Mouse (Mus musculus) WW6 (cell line): ENCODE results near the gene Cd248.
A peak's percentile ranks its signal among the peaks of the same experiment; 100 is the strongest.
"Not testable (repeated sequence)": the region's sequence is repeated elsewhere in the genome, so short reads cannot be mapped to it uniquely, and the experiment has no call there.

Experiments used
- DNase-seq: peaks from one replicate; pipeline ENCODE4 v3.0.0-alpha.2; 2013; ENCODE audit warnings: low read depth, low spot score

Cd248 gene

GRCm38 (mm10) chr19:5073518-5073917 is 5.6 kb downstream of the Cd248 start:
- no peak for DNase-seq

DNA sequence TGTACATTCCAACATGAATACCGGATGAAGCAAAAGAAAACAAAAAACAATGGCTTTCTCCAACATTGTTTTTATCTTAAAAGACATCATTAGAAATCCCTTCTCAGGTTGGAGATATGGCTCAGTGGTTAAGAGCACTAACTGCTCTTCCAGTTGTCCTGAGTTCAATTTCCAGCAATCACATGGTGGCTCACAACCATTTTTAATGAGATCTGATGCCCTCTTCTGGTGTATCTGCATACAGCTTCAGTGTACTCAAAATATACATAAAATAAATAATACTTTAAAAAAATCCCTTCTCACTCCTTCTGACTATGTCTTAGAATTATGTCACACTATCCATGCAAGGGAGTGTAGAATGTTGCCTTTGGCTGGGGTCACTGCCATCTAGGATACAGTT is 11.4 kb downstream of the Cd248 start:
- DNase-seq: no peak

DNA sequence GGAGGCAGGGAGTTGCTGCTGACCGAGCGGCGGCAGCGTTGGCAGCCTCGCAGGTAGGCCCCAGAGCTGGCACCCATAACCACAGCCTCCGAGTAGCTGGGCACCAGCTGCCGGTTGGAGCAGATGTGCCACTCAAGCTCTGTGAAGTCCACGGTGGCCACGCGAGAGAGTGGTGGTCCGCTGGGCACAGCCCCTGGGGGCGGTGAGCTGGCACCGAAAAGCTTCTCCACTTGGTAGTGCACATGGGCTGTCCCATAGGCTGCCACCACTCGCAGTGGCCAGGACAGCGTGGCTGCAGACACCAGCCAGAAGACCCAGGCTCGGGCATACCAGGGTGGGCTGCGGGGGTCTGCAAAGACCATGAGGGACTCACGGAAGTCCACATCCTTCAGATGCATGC is 14.1 kb downstream of the Cd248 start:
- DNase-seq: no peak

DNA sequence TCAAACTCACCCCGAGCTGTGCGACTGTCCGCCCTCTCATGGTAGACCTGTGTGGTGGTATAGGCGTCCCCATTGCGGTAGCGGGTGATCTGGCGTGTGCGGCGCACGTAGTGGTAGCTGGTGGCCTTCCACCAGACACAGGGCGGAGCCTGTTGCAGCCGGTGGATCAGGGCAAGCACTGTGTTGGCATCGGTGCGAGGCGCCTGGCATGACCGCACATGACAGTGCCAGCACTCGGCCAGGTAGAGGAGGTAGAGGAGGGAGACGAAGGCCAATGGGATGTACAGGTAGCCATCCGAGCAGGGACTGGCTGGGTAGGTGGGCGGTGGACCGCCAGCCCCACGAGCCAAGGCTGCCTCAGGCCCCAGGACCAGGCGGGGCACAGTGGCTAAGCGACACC is 14.7 kb downstream of the Cd248 start:
- no peak for DNase-seq

- DNase-seq: no peak
Measured at GRCm38 (mm10) chr19:5083961-5084833, 16.3 kb downstream of the Cd248 start.

DNA sequence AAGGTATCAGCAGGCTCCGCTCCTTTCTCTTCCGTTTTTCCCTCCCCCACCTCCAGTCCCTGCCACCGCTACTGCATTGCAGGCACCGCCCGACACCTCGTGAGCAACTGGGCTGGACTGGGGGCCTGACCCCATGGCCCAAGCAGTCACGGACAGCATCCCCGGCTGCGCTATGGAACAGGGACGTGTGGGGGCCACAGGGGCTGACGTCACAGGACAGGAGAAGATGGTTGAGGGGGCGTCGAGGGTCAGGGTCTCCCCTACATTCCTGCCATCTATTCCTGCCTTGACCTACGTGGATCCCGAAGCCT is 16.9 kb downstream of the Cd248 start:
- no peak for DNase-seq

DNA sequence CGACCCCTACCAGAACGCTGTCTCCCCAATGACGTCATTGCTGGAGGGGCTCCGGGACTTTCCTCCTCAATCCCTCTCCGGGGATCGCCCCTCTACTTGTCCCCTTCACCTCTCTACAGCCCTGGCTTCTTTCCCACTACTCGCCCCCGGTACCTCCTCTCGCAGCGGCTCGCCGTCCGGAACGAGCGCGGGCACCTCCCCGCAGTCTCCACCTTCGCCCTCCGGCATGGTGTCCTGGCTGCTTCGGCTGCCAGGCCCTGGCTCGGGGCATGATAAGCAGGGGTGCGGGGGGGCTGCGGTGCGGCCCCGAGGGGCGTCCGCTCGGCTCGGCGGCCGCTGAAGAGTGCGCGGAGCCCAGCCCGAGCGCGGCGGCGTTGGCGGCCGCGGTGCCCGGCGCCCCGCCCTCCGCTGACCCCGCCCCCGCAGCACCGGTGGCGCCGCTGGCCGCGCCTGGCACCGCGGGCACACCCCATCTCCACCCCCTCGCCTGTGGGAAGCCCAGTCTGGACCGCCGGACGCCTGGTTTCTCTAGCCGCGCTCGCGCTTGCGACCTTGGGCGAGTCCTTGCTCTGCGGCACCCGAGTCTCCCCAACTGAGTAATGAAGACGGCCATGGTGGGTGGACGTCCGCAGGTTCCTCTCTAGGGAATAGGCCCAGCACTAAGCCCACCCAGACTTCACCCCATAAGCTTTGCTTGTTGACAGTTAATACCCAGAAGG is 17.4 kb downstream of the Cd248 start, which contains the start of gene Tmem151a:
TSS of gene Tmem151a (minus strand) at position 387 of the 719 bp plus-strand sequence.
- DNase-seq: no peak

GRCm38 (mm10) chr19:5086533-5086932 is 18.7 kb downstream of the Cd248 start:
- not testable (repeated sequence) for DNase-seq

DNA sequence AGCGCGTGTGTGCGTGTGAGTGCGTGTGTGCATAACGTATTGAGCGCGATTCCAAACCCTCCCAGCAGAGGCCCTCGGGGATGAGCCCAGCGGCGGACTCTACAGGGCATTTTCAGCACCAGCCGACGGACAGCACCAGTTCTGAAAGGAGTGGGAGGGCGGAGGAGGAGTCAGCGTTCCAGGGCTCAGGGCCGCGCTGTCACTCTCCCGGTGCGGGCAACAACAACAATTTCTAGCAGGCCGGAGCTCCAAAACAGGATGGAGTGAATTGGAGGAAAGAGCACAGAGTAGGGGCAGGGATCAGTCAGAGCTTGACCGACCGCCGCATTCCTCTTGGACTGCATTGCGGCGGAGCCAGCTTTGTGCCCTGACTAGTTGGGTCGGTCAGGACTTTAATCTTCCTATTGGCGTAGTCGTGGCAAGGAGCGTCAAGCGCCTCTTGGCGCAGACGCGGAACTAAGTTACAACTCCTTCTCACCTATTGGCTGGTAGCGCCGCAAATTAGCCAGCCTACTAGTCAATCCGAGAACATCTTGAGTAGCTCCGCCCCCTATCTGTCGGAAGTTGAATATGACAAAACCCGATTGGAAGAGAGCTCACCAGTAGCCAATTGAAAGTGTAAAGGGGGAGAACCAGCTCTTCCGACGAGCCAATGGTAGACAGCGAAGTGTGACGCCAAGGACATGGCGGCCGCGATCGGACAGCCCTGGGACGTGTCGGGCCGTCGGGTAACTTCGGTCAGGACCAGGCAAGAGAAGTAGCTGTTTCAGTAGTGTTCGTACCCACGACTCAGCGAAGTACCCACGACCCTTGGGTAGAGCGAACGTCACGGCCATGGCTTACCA is 20.2 kb downstream of the Cd248 start, which contains the start of gene Yif1a:
TSS of gene Yif1a (plus strand) at position 655 of the 845 bp plus-strand sequence.
- peak; percentile 93 for DNase-seq

DNA sequence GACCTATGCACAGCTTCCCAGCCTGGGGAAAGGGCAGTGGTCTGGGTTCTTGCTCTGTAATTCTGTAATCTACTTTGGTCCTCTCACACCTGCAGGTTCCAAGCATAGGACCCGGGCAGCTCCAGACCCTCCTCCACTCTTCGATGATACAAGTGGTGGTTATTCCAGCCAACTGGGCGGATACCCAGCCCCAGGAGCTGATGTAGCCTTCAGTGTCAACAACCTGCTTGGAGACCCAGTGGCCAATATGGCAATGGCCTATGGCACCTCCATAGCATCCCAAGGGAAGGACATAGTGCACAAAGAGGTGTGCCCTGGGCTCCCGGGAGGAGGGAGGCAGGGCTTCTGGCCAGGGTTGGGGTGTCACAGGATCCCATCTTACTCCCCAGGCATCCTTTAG is 21.4 kb downstream of the Cd248 start:
- no peak for DNase-seq

DNA sequence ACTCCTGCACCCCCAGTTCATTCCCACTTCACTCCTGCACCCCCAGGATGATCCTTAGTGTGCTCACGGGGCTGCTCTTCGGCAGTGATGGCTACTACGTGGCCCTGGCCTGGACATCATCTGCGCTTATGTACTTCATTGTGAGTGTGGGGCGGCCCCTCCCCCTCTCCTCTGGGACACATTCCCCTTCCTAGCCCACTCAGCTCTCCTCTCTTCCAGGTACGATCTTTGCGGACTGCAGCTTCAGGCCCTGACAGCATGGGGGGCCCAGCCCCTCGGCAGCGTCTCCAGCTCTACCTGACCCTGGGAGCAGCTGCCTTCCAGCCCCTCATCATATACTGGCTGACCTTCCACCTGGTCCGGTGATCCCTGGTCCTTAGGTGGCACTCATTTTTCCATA is 24.2 kb downstream of the Cd248 start:
- DNase-seq: no peak

DNA sequence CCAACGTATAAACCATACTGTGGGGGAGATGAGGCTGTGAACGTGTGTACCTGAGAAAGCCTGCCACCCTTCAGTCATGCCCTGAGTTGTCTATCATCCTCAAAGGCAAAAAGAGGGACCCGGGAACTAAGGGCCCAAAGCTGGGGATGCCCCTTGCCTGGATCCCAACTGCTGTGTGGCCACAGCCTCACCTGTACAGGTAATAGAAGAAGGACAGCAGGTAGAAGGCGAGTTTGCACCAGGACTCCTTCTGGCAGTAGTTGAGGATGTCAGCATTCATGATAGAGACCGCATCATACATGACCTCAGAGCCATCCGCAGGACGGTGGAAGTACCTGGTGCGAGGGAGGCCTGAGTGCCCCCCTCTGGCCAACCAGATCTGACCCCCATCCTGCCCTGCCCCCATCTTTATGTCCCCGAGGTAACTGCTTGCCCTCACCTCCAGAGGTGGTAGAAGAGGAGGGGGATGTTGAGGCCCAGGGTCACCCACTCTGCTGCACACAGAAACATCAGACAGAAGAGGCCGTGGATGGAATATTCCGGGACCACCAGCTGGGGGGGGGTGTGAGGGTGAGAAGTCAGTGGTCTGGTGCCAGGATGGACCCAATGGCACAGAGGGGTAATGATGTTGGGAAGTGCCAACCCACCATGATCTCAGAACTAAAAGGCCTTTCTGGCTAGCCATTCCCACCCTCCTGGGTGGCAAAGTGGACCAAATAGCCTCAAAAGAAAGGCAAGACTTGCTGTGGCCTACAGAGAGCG is 25.8 kb downstream of the Cd248 start:
- DNase-seq: no peak

DNA sequence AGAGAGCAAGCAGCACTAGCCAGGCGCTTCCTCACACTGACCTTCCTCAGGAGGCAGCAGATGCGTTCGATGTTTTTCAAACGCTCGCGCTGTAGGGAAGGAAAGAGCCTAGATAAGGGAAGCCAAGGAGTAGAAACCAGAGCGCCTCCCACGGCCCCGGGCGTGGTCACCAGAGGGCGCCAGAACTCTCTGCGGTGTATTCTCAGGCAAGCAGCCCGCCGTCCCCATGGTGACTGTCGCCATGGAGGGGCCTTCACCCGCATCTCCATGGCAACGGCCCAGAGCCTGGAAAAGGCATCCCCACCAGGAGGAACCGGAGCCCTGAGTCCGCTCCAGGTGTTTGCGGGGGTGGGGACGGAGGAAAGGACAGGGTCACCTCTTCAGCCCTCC is 26.4 kb downstream of the Cd248 start:
- peak; percentile 83 for DNase-seq

GRCm38 (mm10) chr19:5094746-5095417 is 27.0 kb downstream of the Cd248 start:
- DNase-seq: no peak

DNA sequence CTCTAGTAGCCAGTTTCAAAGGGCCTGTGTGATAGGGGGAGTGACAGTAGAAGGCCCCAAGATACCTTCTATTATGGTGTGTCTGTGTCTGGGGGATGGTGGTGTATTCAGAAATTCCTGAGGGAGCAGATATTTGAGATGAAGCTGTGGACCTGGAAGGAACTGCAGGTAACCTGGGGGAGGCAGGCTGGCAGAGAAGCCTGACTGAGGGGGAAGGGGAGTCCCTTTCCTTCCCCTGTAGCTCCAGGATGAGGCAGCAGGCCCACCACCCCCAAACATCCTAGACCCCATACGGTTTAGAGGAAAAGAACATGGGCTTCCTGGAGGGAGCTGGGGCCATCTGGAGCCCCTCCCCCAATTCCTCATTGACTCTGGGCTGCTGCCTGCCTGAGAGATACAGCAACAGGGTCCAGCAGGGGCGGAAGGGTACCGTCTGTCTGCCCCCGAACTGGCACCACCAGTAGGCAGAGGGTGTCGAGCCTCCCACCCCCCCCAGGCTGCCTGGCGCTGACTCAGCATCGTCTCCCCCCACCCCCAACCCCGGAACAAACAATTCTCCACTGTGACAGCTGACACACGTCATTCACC is 28.1 kb downstream of the Cd248 start:
- DNase-seq: no peak

DNA sequence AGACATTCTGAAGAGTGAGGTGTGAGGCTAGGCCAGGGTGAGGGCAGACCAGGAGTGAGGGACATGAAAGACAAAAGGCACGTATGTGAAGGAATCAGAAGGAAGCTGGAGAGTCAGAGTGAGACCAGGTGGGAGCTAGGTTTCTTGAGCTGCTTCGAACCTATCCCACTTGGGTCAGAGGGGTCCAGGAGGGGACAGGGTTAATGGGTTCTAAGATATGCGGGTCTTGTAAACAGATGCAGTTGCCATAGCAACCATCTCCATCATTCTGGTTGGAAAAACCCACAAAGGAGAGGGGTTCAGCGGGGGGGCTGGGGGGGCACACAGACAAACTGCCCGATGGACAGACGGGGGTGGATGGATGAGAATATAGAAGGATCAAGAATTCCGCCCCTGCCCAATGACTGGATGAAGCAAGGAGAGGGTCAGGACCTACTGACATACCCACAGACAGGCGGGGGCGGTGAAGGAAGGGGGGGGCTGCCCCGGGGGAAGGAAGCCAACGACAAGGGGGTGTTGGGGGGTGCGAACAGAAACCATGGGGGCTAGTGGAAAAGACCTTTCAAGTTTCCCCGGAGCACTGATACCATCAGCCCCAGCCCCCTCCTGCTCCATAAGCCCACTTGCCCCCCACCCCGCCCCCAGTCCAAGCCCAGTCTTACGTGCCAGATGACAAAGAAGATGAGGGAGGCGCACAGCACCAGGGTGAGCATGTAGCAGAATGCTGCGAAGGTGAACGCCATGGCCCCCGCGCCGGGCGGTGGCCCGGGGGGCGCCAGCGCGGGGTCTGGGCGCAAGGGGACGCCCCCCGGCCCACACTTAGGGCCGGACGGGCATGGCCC is 29.9 kb downstream of the Cd248 start:
- DNase-seq: no peak

DNA sequence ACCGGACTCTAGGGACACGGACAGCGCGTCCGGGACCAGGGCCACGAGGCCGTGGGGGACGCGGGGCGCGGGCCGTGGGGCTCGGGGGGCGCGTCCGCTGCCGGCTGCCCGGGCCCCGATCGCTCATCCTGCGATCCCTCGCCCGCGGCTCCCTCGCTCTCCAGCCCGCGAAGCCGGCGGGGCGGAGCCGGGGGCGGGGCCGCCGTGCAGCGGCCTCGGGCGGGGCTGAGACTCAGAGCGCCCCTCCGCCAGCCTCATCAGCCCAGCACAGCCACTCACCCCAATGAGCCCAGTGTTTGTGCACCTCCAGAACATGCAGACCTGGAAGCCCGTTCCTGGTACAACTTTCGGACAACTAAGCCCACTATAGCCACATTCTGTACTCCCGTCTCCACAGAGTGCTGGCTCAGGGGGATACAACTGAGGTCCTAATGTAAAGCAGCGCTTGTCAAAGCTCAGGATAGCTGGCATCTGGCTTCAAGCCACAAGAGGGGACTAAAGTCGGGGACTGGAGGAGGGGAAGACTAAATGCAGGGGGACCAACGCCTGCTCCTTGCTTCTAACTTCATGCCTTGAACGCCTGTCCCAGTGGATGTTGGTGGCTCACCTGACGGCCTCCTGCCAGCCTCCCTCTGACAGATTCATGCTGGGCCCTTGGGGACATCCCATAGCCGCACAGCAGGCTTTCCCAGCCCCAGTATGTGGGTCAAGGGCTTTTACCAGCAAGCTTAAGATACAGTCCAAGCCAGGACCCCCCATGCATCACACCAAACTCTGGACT is 30.7 kb downstream of the Cd248 start, which contains the start of gene Cnih2:
TSS of gene Cnih2 (minus strand) at position 159 of the 781 bp plus-strand sequence.
- no peak for DNase-seq

DNA sequence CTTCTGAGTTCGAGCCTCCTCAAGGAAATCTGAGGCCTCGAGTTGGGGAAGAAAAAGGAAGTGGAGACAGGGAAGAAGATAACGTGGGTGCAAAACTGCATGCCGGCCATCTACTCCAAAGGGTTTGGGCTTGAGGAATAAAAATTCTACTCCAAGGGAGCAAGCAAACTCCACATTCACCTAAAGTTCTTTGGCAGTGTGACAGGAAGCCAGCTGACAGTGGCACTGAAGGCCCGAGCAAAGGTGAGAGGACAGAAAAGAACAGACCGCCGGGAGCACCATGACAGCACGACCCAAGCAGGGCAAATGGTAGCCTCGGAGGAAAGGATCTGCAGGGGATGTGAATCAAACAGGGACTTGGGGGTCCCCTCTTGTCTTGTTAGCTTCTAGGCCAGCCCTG is 38.2 kb downstream of the Cd248 start:
- DNase-seq: no peak
